Mouse (Mus musculus) ES-E14 (cell line): ENCODE data around the gene Fktn. TPM values are rescaled to one million over a fixed set of nuclear protein-coding genes. Genes with fewer than 3 reads are reported as not detected.
A peak's percentile ranks its signal among the peaks of the same experiment; 100 is the strongest.

Experiments
- DNase-seq: peaks from one replicate; pipeline ENCODE4 v3.0.0-alpha.2; 2013; ENCODE audit warnings: low read depth, low spot score
- H3K27ac ChIP-seq: 2 replicates; pipeline ENCODE4 v1.5.1; 2012; ENCODE audit warnings: low read depth, mild to moderate bottlenecking, low read length, moderate library complexity, mixed read lengths; ENCODE audit not compliant: poor library complexity, insufficient read depth, severe bottlenecking
- H3K36me3 ChIP-seq: 2 replicates; pipeline ENCODE4 v1.6.1; 2012; ENCODE audit warnings: mild to moderate bottlenecking, low read length, moderate library complexity, mixed read lengths; ENCODE audit not compliant: control insufficient read depth, poor library complexity, insufficient read depth, severe bottlenecking
- H3K4me1 ChIP-seq, 2 experiments: fragments of 150-350 bp in 1 of 2; sonication (generic) in 1 of 2; 2 replicates each; pipeline ENCODE4 v1.6.1; 2012; ENCODE audit warnings: low read length in 2 of 2, mild to moderate bottlenecking in 1 of 2, mixed read lengths in 1 of 2; ENCODE audit not compliant: control insufficient read depth in 2 of 2, insufficient read depth in 2 of 2, poor library complexity in 1 of 2
- H3K4me3 ChIP-seq, 2 experiments: fragments of 150-350 bp in 1 of 2; sonication (generic) in 1 of 2; 2 replicates each; pipeline ENCODE4 v1.5.1; 2012; ENCODE audit warnings: low read length in 2 of 2, low read depth in 1 of 2, mild to moderate bottlenecking in 1 of 2, mixed read lengths in 1 of 2; ENCODE audit not compliant: insufficient read depth in 1 of 2, poor library complexity in 1 of 2, severe bottlenecking in 1 of 2
- H3K9ac ChIP-seq: 2 replicates; pipeline ENCODE4 v1.6.1; 2012; ENCODE audit warnings: low read depth, mild to moderate bottlenecking, low read length, mixed read lengths; ENCODE audit not compliant: poor library complexity, insufficient read depth, severe bottlenecking
- H3K9me3 ChIP-seq: fragments of 150-350 bp; sonication (generic); 2 replicates; pipeline ENCODE4 v1.6.1; 2012; ENCODE audit warnings: low read depth, mild to moderate bottlenecking, low read length; ENCODE audit not compliant: control insufficient read depth, insufficient read depth
- CHD2 ChIP-seq: IDR thresholded peaks from 2 replicates; pipeline ENCODE4 v1.6.1; 2014; ENCODE audit warnings: mild to moderate bottlenecking, low read depth, low read length, inconsistent platforms
- HCFC1 ChIP-seq: IDR thresholded peaks from 2 replicates; pipeline ENCODE4 v1.6.1; 2012; ENCODE audit warnings: low read length, inconsistent platforms, borderline replicate concordance; ENCODE audit not compliant: insufficient read depth
- MAFK ChIP-seq: IDR thresholded peaks from 2 replicates; pipeline ENCODE4 v1.6.1; 2014; ENCODE audit warnings: mild to moderate bottlenecking, low read depth, low read length, inconsistent platforms; ENCODE audit not compliant: insufficient read depth
- ZC3H11A ChIP-seq: IDR thresholded peaks from 2 replicates; pipeline ENCODE4 v1.6.1; 2012; ENCODE audit warnings: low read depth, mild to moderate bottlenecking, inconsistent platforms, low read length, borderline replicate concordance
- ZNF384 ChIP-seq: IDR thresholded peaks from 2 replicates; pipeline ENCODE4 v1.6.1; 2012; ENCODE audit warnings: low read depth, low read length, inconsistent platforms
- in situ Hi-C, 2 experiments: fragments of 600-800 bp; cut with MboI; formaldehyde crosslinking; loops; one replicate each; pipeline ENCODE4 v1.15.1; 2025; ENCODE audit warnings: low sequenced_read_pairs in 2 of 2, inconsistent platforms in 1 of 2; ENCODE audit not compliant: unreplicated experiment in 2 of 2
- total RNA-seq: library from RNA; depleted of rRNA; stranded (reverse); fragments of 300-350 nt; gene quantifications from 2 replicates; pipeline ENCODE4 v1.2.3, GENCODE M21; 2012

The Fktn gene
- total RNA-seq, 1 experiment, result 19.6 TPM

- no peak overlapping the region for H3K9ac ChIP-seq
- TF ChIP-seq ZC3H11A, result peak; percentile 81; the same call in 1 of the 2 replicates
- no peak for TF ChIP-seq MAFK
- no peak for TF ChIP-seq HCFC1
- TF ChIP-seq CHD2, result no peak
- TF ChIP-seq ZNF384, result no peak
- H3K27ac ChIP-seq, result no peak overlapping the region
- peaks cover 13% of the 10 kb centered on the region for H3K36me3 ChIP-seq
- in situ Hi-C loops, result no loop called here
- H3K4me1 ChIP-seq, result no peaks in the 10 kb centered on the region
- peak; percentile 34 for DNase-seq
- H3K9me3 ChIP-seq, result no peaks in the 10 kb centered on the region
- no peak overlapping the region for H3K4me3 ChIP-seq
These were observed 25.3 kb downstream of the Fktn start for GRCm38 (mm10) chr4:53738956-53739616.

- Histone ChIP-seq H3K27ac (no peak overlapping the region), H3K9ac (no peak overlapping the region), H3K4me1 (0 out of 4 replicates have a peak, but pooled peaks cover 0 to 2% of the 10 kb centered on the region in 2 experiments), H3K4me3 (no peak overlapping the region), H3K9me3 (no peaks in the 10 kb centered on the region), H3K36me3 (peaks cover 2% of the 10 kb centered on the region; the same call in 1 of the 2 replicates)
- in situ Hi-C loops, result no loop called here
- TF ChIP-seq ZNF384, result no peak
- no peak for TF ChIP-seq MAFK
- no peak for DNase-seq
These were observed 36.0 kb downstream of the Fktn start for GRCm38 (mm10) chr4:53749831-53750230.

- H3K9me3 ChIP-seq, result no peaks in the 10 kb centered on the region
- TF ChIP-seq ZC3H11A (no peak), MAFK (peak; percentile 24; the same call in 1 of the 2 replicates)
- in situ Hi-C loops, result no loop called here
- H3K36me3 ChIP-seq, result peaks cover 2% of the 10 kb centered on the region; the same call in 1 of the 2 replicates
- no peak overlapping the region for H3K9ac ChIP-seq
- no peak overlapping the region for H3K4me3 ChIP-seq
- DNase-seq, result no peak
- H3K27ac ChIP-seq, result no peak overlapping the region
- 0 out of 4 replicates have a peak, but pooled peaks cover 0 to 2% of the 10 kb centered on the region in 2 experiments for H3K4me1 ChIP-seq
These were observed 36.8 kb downstream of the Fktn start for GRCm38 (mm10) chr4:53750391-53751120.

GRCm38 (mm10) chr4:53757030-53757429, 43.2 kb downstream of the Fktn start:
- Histone ChIP-seq H3K9ac (no peak overlapping the region), H3K4me1 (no peaks in the 10 kb centered on the region), H3K27ac (no peak overlapping the region), H3K36me3 (no peaks in the 10 kb centered on the region), H3K9me3 (no peaks in the 10 kb centered on the region), H3K4me3 (no peak overlapping the region)
- no peak for DNase-seq
- TF ChIP-seq HCFC1 (no peak), ZNF384 (no peak), MAFK (no peak)
- in situ Hi-C loops, result no loop called here

GRCm38 (mm10) chr4:53758764-53759163, 45.0 kb downstream of the Fktn start:
- TF ChIP-seq HCFC1 (no peak), ZC3H11A (no peak), CHD2 (no peak), MAFK (no peak), ZNF384 (no peak)
- no peak overlapping the region for H3K4me3 ChIP-seq
- H3K27ac ChIP-seq, result no peak overlapping the region
- H3K9me3 ChIP-seq, result no peaks in the 10 kb centered on the region
- in situ Hi-C loops, result no loop called here
- H3K9ac ChIP-seq, result no peak overlapping the region
- DNase-seq, result no peak
- no peaks in the 10 kb centered on the region for H3K4me1 ChIP-seq
- H3K36me3 ChIP-seq, result no peaks in the 10 kb centered on the region; the same call in 1 of the 2 replicates
